Mouse (Mus musculus): ENCODE results near the gene Gpbar1. TPM values are rescaled to one million over a fixed set of nuclear protein-coding genes. Genes with fewer than 3 reads are reported as not detected.

Gpbar1 gene
- total RNA-seq, 2 experiments from 2014 or later = not detected

GRCm38 (mm10) chr1:74294090-74294643 lies 15.8 kb downstream of the Gpbar1 start:
- DNase-seq (ENCODE audit: extremely low spot score in 1 of 2, low spot score in 1 of 2) = no peak

DNA sequence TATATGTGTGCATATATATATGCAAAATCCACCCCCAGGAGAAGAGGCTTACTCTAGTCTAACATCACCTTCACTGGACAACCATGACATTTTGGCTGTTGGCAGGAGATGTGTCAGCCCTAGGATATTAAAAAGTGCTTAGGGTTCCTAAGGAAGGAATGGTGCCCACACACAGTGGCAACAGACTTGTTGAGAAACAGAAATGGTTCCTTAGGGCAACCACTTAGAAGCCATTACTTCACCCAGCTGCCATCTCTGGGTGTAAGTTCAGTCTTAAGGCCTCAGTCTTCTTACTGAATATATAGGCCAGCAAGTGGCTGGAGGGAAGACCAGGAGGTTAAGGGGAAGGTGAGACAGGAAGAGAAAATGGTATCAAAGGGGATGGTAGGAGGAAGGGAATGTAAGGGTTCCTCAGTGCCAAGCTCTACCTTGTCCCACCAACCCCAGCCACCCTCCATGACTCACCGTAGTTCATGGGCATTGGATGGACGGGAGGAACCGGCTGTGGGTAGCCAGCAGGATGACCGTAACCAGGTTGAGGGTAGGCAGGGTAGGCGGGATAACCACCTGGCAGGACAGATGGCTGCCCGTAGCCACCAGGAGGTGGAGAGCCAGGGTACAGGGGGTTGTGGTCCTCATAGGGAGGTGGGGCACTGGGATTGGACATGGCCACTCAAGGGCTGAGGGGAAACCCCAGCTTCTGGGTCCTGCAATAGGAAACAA lies 16.5 kb downstream of the Gpbar1 start:
- no peak for DNase-seq (ENCODE audit: extremely low spot score in 1 of 2, low spot score in 1 of 2)

- DNase-seq (ENCODE audit: extremely low spot score in 1 of 2, low spot score in 1 of 2) = peak; percentile 56 to 57
These were observed 17.3 kb downstream of the Gpbar1 start for GRCm38 (mm10) chr1:74295456-74296171.

DNA sequence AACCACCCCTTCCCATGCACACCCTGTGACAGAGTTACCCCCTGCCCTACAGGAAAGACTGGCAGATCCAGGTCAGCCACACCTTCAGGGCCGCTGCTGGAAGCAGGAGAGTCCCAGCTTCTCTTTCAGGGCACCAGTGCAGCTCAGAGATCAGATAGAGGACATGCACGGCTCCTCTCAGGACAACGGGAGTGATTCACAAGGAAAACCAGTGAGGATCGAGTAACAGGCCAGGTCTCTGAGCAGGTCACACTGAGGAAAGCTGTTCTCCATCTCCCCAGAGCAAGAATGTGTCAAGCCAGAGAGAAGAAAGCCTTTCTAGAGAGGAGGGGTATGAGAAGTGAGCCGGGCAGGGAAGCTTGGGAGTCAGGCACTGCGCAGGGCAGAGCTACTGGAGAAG lies 18.1 kb downstream of the Gpbar1 start:
- no peak for DNase-seq (ENCODE audit: extremely low spot score in 1 of 2, low spot score in 1 of 2)

DNA sequence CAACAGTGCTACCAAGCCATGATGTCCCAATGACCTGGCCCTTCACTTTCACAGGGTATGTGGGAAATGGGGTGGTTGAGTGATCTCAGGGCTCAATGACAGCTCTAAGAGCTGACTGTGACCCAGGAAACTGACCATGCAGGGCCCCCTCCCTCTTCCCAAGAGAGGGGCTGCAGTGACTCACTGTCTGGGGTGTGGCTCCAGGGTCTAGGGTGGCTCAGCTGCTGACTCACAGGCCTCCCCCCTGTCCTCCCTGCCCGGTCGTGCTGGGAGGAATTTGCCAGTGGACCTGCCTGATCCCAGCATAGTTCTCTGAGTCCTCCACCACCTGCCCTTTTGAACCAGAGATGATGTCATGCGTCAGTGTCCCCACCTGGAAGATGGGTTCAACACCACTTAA lies 18.9 kb downstream of the Gpbar1 start:
- DNase-seq (ENCODE audit: extremely low spot score in 1 of 2, low spot score in 1 of 2) = no peak

GRCm38 (mm10) chr1:74298157-74298750 lies 19.9 kb downstream of the Gpbar1 start:
- DNase-seq (ENCODE audit: extremely low spot score in 1 of 2, low spot score in 1 of 2) = no peak

DNA sequence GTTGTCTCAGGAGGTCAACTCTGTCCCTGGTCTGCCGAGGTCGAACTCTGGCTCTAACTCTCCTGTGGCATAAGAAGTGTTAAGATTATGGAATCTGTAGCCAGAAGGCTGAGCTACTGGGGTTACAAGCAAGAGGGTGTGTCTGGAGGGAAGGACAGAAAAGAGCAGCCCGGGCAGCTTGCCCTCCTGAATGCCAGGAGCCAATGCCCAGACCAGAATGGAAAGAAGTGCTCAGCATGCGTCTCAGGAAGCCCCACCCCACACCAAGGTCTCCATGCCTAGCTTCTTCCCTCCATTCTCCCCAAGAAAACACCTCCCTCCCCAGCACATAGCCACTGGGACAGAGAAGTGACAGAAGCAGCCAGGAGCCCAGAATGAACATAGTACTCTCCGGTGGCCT lies 20.6 kb downstream of the Gpbar1 start:
- DNase-seq (ENCODE audit: extremely low spot score in 1 of 2, low spot score in 1 of 2) = no peak

- DNase-seq (ENCODE audit: extremely low spot score in 1 of 2, low spot score in 1 of 2) = no peak
These were observed 22.2 kb downstream of the Gpbar1 start for GRCm38 (mm10) chr1:74300347-74301110.

GRCm38 (mm10) chr1:74302229-74302628 lies 23.9 kb downstream of the Gpbar1 start:
- no peak for DNase-seq (ENCODE audit: extremely low spot score in 1 of 2, low spot score in 1 of 2)

DNA sequence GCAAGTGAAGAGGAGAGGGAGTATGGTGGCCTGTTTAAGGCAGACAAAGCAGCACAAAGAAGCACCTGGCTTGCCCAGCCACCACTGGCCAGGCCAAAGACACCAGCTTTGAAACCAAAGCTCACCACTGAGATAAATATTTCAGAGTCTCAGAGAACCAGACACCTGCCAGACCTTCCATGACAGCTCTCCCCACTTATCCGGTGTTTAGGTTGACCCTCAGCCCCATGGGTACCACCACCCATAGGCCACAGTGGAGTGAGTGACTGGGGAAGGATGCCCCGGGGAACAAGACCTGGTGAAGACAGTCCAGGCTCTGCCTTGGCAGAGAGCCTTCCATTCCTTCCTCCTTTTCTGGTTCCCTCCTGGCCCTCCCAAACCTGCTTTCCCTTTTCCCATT lies 24.5 kb downstream of the Gpbar1 start:
- no peak for DNase-seq (ENCODE audit: extremely low spot score in 1 of 2, low spot score in 1 of 2)

DNA sequence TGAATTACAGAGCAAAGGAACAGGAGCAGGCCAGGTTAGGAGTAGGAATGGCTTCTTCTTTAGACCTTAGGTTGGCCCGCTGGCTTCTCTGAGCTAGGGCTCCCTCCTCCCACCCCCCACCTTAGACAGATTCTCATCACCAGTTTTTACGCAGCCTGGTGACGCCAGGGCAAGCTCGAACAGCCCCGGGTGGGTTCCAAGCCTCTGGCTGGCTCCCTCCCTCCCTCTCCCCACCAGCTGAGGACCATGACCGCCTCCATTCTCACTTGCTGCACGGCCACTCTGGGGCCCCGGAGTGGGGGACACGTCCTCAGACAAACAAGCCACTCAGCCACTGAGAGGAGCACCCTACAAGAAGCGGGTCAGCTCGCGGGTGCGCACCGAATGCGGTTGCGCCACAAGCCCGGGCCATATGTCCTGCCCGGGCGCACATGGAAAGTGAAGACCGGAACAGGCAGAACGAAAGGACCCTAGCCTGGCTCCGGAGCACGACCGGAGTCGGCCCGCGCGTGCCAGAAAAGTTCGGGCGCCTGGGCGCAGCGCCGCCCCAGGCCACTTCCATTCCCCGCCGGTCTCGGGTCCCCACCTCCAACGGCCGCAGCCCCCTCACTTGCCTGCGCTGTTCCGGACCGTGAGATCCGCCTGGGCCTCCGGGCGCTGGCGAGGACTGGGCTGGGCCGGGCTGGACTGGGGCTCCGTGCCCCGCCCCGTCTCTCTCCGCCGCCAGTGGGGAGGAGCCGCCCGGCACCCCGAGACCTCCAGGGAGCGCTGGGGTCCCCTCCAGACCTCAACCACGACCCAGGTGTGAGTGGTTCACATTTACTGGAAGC lies 25.4 kb downstream of the Gpbar1 start:
- peak; percentile 47 to 52 for DNase-seq (ENCODE audit: extremely low spot score in 1 of 2, low spot score in 1 of 2)

- DNase-seq (ENCODE audit: extremely low spot score in 1 of 2, low spot score in 1 of 2) = no peak
These were observed 26.0 kb downstream of the Gpbar1 start for GRCm38 (mm10) chr1:74304339-74304790.

DNA sequence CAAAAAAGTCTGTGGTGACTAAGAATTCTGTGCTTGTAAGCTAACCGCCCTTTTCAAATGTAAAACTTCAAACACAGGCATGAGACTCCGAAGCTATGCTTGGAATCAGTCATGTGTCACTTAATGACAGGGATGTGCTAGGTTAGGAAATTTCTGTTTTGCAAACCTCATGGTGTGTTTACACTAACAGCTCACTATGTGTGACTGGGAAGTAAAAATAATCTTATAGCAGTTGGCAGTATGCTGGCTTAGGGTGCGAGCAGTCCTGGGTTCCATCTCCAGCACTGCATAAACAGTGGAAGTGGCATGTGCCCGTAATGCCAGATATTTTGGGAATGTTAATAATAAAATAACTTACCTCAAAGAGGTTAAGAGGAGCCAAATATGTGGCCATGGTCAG lies 26.6 kb downstream of the Gpbar1 start:
- no peak for DNase-seq (ENCODE audit: extremely low spot score in 1 of 2, low spot score in 1 of 2)

- no peak for DNase-seq (ENCODE audit: extremely low spot score in 1 of 2, low spot score in 1 of 2)
These were observed 27.2 kb downstream of the Gpbar1 start, which contains the start of gene Tmbim1 for GRCm38 (mm10) chr1:74305522-74305921. Tmbim1 (minus strand) TSS chr1:74305622.

- DNase-seq (ENCODE audit: extremely low spot score in 1 of 2, low spot score in 1 of 2) = no peak
These were observed 28.8 kb downstream of the Gpbar1 start for GRCm38 (mm10) chr1:74307146-74307545.

- DNase-seq (ENCODE audit: extremely low spot score in 1 of 2, low spot score in 1 of 2) = no peak
These were observed 29.9 kb downstream of the Gpbar1 start for GRCm38 (mm10) chr1:74308001-74308964.

DNA sequence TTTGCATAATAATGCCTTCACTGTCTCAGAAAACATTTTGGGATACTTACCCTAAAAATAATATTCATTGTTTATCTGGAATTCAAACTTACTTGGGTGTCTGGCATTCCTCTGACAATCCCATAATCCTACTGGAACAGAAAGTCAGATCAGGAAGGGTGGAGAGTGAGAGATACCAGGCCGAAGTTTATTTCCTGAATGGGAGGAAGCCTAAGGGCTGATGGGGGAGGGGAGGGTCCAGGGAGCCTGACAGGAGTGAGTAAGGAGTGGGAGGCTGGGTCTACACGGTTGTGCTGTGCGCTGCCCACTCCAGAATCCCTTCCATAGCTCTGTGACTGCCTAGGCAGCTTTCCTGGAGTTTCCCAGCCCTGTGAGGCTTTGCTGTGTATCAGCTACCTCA lies 31.4 kb downstream of the Gpbar1 start:
- no peak for DNase-seq (ENCODE audit: extremely low spot score in 1 of 2, low spot score in 1 of 2)

DNA sequence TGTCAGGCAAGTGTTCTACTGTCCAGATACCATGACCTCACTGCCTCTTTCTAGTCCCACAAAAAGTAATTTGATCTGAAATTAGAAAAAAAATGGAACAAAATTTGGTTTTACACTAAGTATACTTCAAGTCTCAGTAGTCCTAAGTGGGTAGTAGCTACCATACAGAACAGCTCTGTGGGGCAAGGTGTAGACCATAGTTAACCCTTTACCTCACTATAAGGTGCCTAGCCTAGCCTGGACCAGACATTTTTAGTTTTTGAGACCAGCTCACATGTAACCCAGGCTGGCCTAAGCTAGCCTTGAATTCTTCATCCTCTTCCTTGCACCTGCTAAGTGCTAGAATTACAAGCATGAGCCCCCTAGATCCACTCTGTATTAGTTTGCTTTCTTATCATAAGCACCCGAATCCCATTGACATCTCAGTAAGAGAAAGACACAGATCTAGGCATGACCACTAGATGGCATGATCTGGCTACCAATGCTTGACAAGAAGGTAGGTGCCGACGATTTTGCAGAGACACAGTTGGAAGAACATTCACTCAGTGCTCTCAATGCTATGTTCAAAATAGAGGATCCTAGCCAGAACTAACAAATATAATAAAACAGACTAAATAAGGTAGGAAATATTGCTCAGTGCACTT lies 34.8 kb downstream of the Gpbar1 start:
- DNase-seq (ENCODE audit: extremely low spot score in 1 of 2, low spot score in 1 of 2) = peak in 1 of 2 experiments; percentile 37
